22 mouse cellular contexts compared by ENCODE assay signal in genomic region chr12:77143521-77143920, GRCm38 (mm10).
"Had no signal": no experiment of that assay in that cellular context is flagged by ENCODE, and none has a peak within 500 bp of the region (broad histone marks: within the 10 kb centered on the region; RNA-seq: fewer than 3 reads in every experiment).

No protein-coding gene starts in this region.

- DNase-seq: kidney, adult 18-20 months; kidney, adult 9 months; kidney, postnatal 14 days; layer of hippocampus, adult 9-11 months; lung, embryonic 14.5 days; lung, postnatal 10 days; right cerebral cortex, adult 18-20 months; right cerebral cortex, postnatal 14 days; right cerebral cortex, postnatal 4 days; thymus, adult 2 months; thymus, postnatal 14 days; thymus, postnatal 4 days had no signal

- H3K27me3 ChIP-seq: limb, embryonic 13.5 days; liver, embryonic 15.5 days; midbrain, embryonic 12.5 days; midbrain, embryonic 15.5 days; neural tube, embryonic 12.5 days; neural tube, embryonic 15.5 days had no signal

- H3K9ac ChIP-seq: limb, embryonic 13.5 days; liver, embryonic 15.5 days; lung, embryonic 14.5 days; midbrain, embryonic 12.5 days; midbrain, embryonic 15.5 days; neural tube, embryonic 12.5 days; neural tube, embryonic 15.5 days had no signal

- H3K27ac ChIP-seq: layer of hippocampus, adult 2 months; limb, embryonic 10.5 days; limb, embryonic 13.5 days; liver, embryonic 15.5 days; macrophage; midbrain, embryonic 12.5 days; midbrain, embryonic 15.5 days; neural tube, embryonic 12.5 days; neural tube, embryonic 15.5 days; stomach, postnatal 0 days had no signal

- H3K36me3 ChIP-seq: limb, embryonic 10.5 days; limb, embryonic 13.5 days; liver, embryonic 15.5 days; midbrain, embryonic 12.5 days; midbrain, embryonic 15.5 days; neural tube, embryonic 12.5 days; neural tube, embryonic 15.5 days had no signal

- H3K4me1 ChIP-seq: liver, embryonic 15.5 days; midbrain, embryonic 12.5 days; midbrain, embryonic 15.5 days; neural tube, embryonic 12.5 days; neural tube, embryonic 15.5 days had no signal

- ATAC-seq: midbrain, embryonic 15.5 days had no signal

- H3K4me3 ChIP-seq: layer of hippocampus, adult 2 months; limb, embryonic 10.5 days; limb, embryonic 13.5 days; liver, embryonic 15.5 days; midbrain, embryonic 12.5 days; midbrain, embryonic 15.5 days; neural tube, embryonic 12.5 days; neural tube, embryonic 15.5 days had no signal

- H3K4me2 ChIP-seq: limb, embryonic 13.5 days; liver, embryonic 15.5 days; lung, embryonic 14.5 days; midbrain, embryonic 12.5 days; midbrain, embryonic 15.5 days; neural tube, embryonic 12.5 days; neural tube, embryonic 15.5 days had no signal

- H3K9me3 ChIP-seq: limb, embryonic 10.5 days; limb, embryonic 13.5 days; liver, embryonic 15.5 days; midbrain, embryonic 12.5 days; midbrain, embryonic 15.5 days; neural tube, embryonic 12.5 days; neural tube, embryonic 15.5 days had no signal
